Mouse (Mus musculus) embryo, embryonic 9.5 days (tissue): ENCODE measurements around the gene Pgm5.

ENCODE experiments used
- DNase-seq: peaks from one replicate; pipeline ENCODE4 v3.0.0-alpha.2; 2017; ENCODE audit errors: extremely low spot score

The Pgm5 gene

GRCm38 (mm10) chr19:24871037-24871635 lies 9.5 kb upstream of the Pgm5 start:
- peak; percentile 81 for DNase-seq

GRCm38 (mm10) chr19:24865436-24865835 lies 3.8 kb upstream of the Pgm5 start:
- no peak for DNase-seq

GRCm38 (mm10) chr19:24861276-24861611 lies 411 bp downstream of the Pgm5 start:
- DNase-seq, result no peak

DNA sequence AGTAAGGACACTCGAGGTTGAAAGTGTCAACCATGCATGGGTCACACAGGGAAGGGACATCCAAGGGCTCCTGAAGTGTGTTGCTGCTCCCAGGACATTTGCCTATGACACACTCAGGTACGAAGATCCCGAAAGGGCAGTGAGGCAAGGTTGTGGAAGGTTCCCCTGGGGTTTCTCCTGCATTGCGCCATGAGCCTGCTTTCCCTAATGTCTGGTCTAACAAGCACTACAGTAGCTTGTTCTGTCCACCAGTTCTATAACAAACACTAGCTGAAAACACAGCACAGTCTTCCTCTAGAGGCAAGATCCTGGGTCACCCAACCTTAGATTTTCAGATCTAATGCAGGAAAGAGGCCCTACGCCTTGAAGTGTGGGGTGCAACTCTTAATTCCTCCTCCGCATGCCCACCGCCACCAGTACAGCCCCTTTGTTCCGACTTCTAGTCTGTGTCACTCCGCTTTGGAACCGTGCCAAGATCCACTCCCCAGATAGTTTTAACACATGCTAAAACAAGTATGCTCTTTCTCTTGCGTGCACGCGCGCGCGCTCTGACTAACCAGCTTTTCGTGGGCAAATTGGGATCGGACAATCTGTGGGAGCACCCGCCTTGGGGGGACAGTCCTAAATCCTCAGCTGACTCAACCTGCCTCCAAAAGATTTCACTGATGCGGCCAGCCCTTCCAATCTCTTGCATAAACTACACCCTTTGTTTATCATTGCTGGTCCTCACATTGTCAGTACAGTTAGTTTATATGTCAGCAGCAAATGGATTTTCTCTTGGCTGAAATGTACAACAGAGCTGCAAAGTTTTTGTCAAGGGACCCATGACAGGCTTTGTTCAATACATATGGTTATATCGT lies 10.0 kb downstream of the Pgm5 start:
- no peak for DNase-seq

DNA sequence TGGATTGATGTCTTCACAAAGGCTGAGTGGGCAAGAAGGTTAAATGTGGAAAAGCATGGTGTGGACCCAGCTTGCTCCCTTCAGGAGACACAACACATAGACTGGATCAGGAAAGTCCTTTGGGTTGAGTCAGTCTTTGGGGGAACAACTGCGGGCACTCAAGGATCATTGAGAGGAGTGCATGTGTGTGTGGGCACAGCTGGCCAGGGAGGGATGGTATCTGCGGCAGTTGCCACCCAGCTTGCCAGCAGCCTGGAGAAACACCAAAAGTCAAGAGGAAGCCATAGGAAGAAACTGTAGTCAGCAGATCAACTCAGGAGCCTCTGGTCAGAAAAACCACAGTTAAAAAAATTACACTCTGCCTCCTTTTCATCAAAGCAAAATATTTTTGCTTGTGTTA lies 12.8 kb downstream of the Pgm5 start:
- no peak for DNase-seq

DNA sequence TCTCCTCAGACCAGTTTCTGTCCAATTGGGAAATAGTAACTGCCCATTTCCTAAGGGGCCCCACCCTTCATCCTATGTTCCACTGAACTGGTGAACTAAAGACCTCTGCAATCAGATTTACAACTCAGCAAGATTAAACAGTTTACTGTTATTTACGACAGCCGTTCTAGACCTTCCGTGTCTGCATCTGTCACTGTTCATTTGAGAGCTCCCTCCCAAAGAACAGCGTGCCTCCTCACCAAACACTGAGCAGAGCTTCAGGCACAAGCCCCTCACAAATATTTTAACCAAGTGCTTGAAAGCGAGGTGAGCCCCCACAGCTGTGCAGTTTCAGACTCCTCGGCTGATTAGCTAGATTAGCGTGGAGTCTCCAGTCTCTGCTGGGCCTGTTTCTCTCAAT lies 13.3 kb downstream of the Pgm5 start:
- peak; percentile 22 for DNase-seq

DNA sequence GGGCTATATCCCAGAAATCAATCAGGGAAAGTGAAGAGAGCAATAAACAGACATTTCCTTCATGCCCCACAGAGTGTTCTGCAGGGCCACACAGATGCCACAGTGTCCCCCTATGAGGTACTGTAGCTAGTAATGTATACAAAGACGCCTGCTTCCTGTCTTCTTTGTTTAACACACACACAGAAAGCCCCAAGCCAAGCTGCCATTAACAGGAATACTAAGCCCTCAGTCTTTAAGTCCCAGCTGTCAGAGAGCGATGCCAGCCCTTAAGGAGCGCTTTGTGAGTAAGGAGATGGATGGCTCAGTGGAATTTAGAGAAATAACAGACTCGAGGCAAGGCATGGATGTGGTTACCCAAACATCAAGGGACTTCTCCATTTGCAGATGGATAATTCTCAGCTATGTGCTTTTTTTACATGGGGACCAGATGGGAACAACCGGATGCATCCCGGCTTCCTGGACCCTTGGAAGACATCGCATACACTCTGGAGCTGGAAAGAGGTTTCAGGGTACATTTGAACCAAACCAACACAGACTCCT lies 16.6 kb downstream of the Pgm5 start:
- peak; percentile 54 for DNase-seq

- DNase-seq, result no peak
Measured at GRCm38 (mm10) chr19:24842080-24842479, 19.6 kb downstream of the Pgm5 start.

- DNase-seq, result no peak
Measured at GRCm38 (mm10) chr19:24824517-24824916, 37.1 kb downstream of the Pgm5 start.

GRCm38 (mm10) chr19:24815661-24816221 lies 45.9 kb downstream of the Pgm5 start:
- DNase-seq, result no peak

- peak; percentile 20 for DNase-seq
Measured at GRCm38 (mm10) chr19:24812861-24813293, 48.8 kb downstream of the Pgm5 start.

GRCm38 (mm10) chr19:24812106-24812810 lies 49.4 kb downstream of the Pgm5 start:
- no peak for DNase-seq

- DNase-seq, result peak; percentile 24
Measured at GRCm38 (mm10) chr19:24811451-24811850, 50.2 kb downstream of the Pgm5 start.

DNA sequence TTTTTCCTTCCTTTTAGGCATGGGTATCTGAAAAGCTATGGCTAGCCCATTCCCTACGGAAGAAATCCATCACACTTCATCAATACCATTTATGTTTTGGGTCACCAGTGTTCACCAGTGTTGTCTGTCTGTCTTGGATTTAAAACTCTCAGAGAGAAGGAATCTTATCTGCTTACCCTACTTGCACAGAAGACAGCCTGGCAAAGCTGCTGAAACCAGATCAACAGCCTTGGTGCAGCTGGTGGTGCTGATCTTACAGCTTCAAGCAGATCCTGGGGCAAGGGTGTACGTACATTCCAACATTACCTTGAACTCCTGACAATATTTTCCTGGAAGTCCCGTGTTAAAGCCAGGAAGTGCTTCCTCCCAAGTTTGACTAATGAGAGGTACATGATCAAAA lies 55.6 kb downstream of the Pgm5 start:
- no peak for DNase-seq

DNA sequence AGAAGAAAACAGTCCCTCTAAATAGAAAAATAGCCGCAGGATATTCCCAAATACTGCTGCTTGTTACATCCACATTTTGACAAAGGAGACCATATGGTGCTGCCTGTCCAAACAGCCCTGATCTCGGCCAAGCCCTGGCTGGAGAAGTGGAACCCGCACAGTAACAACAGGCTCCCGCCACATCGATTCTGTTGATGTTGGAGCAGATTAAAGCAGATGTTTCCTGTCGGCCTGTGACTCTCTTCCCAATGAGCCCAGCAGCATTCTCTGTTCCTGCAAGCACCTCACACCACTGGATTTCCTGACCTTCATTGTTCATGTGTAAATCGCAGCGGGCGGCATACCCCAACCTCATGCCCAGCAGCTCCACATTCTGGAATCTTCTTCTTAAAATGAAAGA lies 64.0 kb downstream of the Pgm5 start:
- no peak for DNase-seq

DNA sequence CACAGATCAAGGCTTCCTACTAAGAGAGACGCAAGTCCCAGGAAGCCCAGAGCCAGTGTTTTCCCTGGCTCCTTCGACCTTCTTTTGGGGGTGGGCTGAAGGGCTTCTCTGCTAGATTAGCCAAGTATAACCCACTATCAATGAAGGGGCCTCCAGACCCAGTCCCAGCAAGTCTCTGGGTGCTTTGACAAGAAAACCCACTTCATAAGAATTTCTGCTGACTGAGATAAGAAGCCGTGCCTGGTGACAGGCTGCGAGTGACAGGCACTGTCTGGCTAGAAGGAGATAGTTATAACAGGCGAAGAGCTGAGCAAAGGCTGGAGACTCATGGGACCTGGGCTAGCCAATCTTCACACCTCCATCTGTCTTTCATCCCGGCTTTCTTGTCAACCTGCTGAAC lies 67.3 kb downstream of the Pgm5 start:
- DNase-seq, result no peak

- no peak for DNase-seq
Measured at GRCm38 (mm10) chr19:24793545-24794139, 68.0 kb downstream of the Pgm5 start.

- DNase-seq, result no peak
Measured at GRCm38 (mm10) chr19:24792876-24793275, 68.8 kb downstream of the Pgm5 start.

- DNase-seq, result no peak
Measured at GRCm38 (mm10) chr19:24785898-24786297, 75.8 kb downstream of the Pgm5 start.

DNA sequence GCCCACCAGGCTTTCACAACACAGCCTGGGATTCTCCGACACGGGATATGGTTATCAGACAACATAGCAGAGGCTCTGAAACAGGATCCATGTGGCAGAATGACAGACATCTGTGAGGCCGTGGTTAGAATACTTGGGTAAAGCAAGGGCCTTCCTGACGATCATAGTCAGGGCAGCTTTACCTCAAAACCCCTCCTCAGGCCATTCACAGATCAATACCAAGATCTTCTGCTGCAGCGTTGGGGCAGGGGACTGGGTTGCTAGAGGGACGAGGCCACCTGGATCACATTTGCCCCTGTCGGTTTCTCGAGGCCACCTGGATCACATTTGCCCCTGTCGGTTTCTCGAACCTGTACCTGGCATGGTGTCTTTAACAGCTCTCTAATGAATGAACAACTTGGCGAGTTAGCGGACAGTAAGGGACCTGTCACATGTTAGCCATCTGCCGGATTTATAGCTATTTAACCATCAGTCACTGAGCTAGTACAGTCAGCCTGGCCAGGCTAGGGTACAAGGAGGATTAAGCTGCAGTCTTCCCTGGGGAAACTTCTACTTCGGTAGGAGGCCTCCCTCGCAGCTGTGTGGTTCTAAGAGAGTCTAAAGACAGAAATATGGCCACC lies 76.5 kb downstream of the Pgm5 start:
- no peak for DNase-seq

DNA sequence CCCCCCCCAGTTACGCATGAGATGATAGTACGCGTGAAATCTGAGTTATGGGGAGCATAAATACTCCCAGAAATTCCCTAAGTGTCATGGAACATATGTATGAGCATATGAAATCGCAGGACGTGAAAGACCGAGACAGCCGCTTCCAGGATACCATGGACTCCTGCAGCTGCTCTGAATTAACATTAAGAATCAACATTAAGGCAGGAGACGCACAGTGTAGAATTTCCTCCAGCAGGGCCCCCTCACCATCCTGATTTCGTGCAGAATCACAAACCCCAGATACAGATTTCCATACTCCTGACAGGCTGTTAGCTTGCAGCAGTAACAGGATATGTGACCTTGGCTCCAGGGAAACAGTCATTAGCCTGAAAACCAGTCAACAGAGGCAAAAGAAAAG lies 77.9 kb downstream of the Pgm5 start:
- no peak for DNase-seq
